Mouse (Mus musculus) heart, postnatal 0 days (tissue): ENCODE data around the gene Ncam1. TPM values are rescaled to one million over a fixed set of nuclear protein-coding genes. Genes with fewer than 3 reads are reported as not detected.

Experiments
- ATAC-seq: fragments of 200-750 bp; cut with Nextera tagmentation; 2 replicates; pipeline ENCODE4 v1.8.0; 2017; ENCODE audit warnings: low read depth, moderate number of reproducible peaks, moderate library complexity; ENCODE audit not compliant: insufficient read depth
- DNase-seq: peaks from one replicate; pipeline ENCODE4 v3.0.0-alpha.2; 2016; ENCODE audit warnings: low spot score
- H3K27ac ChIP-seq: fragments of 300-500 bp; sonication (generic); 2 replicates; pipeline ENCODE4 v1.5.1; 2014; ENCODE audit warnings: low read depth, mild to moderate bottlenecking
- H3K27me3 ChIP-seq: fragments of 300-500 bp; sonication (generic); 2 replicates; pipeline ENCODE4 v1.6.1; 2014; ENCODE audit warnings: low read length, mixed read lengths; ENCODE audit not compliant: control insufficient read depth, insufficient read depth
- H3K36me3 ChIP-seq: fragments of 300-500 bp; sonication (generic); replicated peaks from 2 replicates; pipeline ENCODE4 v1.6.1; 2014; ENCODE audit warnings: low read length, mixed read lengths; ENCODE audit not compliant: control insufficient read depth, insufficient read depth
- H3K4me1 ChIP-seq: fragments of 300-500 bp; sonication (generic); 2 replicates; pipeline ENCODE4 v1.6.1; 2014; ENCODE audit warnings: antibody characterized with exemption; ENCODE audit not compliant: control insufficient read depth, insufficient read depth
- H3K4me2 ChIP-seq: fragments of 300-500 bp; sonication (generic); 2 replicates; pipeline ENCODE4 v1.6.1; 2014; ENCODE audit warnings: low read depth, mild to moderate bottlenecking, low read length, moderate library complexity
- H3K4me3 ChIP-seq: fragments of 300-500 bp; sonication (generic); 2 replicates; pipeline ENCODE4 v1.5.1; 2014; ENCODE audit warnings: low read depth, low read length
- H3K9ac ChIP-seq: fragments of 300-500 bp; sonication (generic); replicated peaks from 2 replicates; pipeline ENCODE4 v1.6.1; 2014; ENCODE audit warnings: low read depth, low read length, mixed read lengths
- H3K9me3 ChIP-seq: fragments of 300-500 bp; sonication (generic); replicated peaks from 2 replicates; pipeline ENCODE4 v1.6.1; 2016; ENCODE audit warnings: low read length; ENCODE audit not compliant: control insufficient read depth
- CTCF ChIP-seq: IDR thresholded peaks from 2 replicates; pipeline ENCODE4 v1.5.1; 2016; ENCODE audit warnings: antibody characterized with exemption, control low read depth, low read depth
- EP300 ChIP-seq: IDR thresholded peaks from 2 replicates; pipeline ENCODE4 v1.6.1; 2016; ENCODE audit warnings: antibody characterized with exemption, low read depth
- WGBS: fragments of 180-500 bp; shearing (Covaris S2); extraction: QIAGEN DNeasy Blood & Tissue Kit; methylation state at CpG from one replicate; pipeline ENCODE4 v1.1.7; 2014; 5-methylcytosine and 5-hydroxymethylcytosine counted together
- polyA plus RNA-seq: library from polyadenylated mRNA; unstranded; fragments of >200 nt; fragmentation: Nextera tagmentation; extraction: Ambion mirVana; gene quantifications from 2 replicates; pipeline ENCODE4 v1.2.1, GENCODE M21; 2015
- total RNA-seq: library from RNA; depleted of rRNA; stranded (reverse); fragments of >200 nt; gene quantifications from 2 replicates; pipeline ENCODE4 v1.2.3, GENCODE M21; 2014; ENCODE audit warnings: low replicate concordance

Ncam1 gene
- total and polyA plus RNA-seq, 2 experiments from 2014 or later: 91.4 to 154 TPM

- H3K4me2 ChIP-seq: no peak overlapping the region
These were observed 47.3 kb downstream of the Ncam1 start for GRCm38 (mm10) chr9:49751466-49751865.

GRCm38 (mm10) chr9:49746176-49746575 lies 52.5 kb downstream of the Ncam1 start:
- peaks cover 25% of the 10 kb centered on the region for H3K4me1 ChIP-seq
- DNase-seq (no peak), ATAC-seq (no peak)
- no peak overlapping the region for H3K27ac ChIP-seq
- H3K4me3 ChIP-seq: no peak overlapping the region
- no peaks in the 10 kb centered on the region for H3K36me3 ChIP-seq
- no peak for TF ChIP-seq EP300
- no peak for TF ChIP-seq CTCF
- 76% methylated on average over 2 of the region's 2 CpGs for WGBS
- H3K27me3 ChIP-seq: no peaks in the 10 kb centered on the region
- H3K4me2 ChIP-seq: no peak overlapping the region
- H3K9me3 ChIP-seq: no peaks in the 10 kb centered on the region
- H3K9ac ChIP-seq: no peak overlapping the region

More at GRCm38 (mm10) chr9:49751466-49751865, 47.3 kb downstream of the Ncam1 start:
- TF ChIP-seq CTCF (no peak), EP300 (no peak)
- Histone ChIP-seq H3K9ac (no peak overlapping the region), H3K4me1 (peaks cover 28% of the 10 kb centered on the region), H3K4me3 (no peak overlapping the region), H3K27ac (no peak overlapping the region), H3K27me3 (no peaks in the 10 kb centered on the region), H3K9me3 (no peaks in the 10 kb centered on the region), H3K36me3 (no peaks in the 10 kb centered on the region)
- ATAC-seq: no peak
- no peak for DNase-seq
- WGBS: 58% methylated on average over 6 of the region's 6 CpGs

- Histone ChIP-seq H3K9ac (no peak overlapping the region), H3K4me3 (no peak overlapping the region), H3K9me3 (no peaks in the 10 kb centered on the region), H3K36me3 (no peaks in the 10 kb centered on the region), H3K27me3 (no peaks in the 10 kb centered on the region), H3K4me2 (no peak overlapping the region), H3K27ac (no peak overlapping the region), H3K4me1 (peaks cover 25% of the 10 kb centered on the region)
- no peak for DNase-seq
- TF ChIP-seq EP300: no peak
- no peak for TF ChIP-seq CTCF
- ATAC-seq: no peak
- WGBS: 53% methylated on average over 4 of the region's 4 CpGs
These were observed 53.0 kb downstream of the Ncam1 start for GRCm38 (mm10) chr9:49745696-49746095.

- no peak for TF ChIP-seq EP300
- no peak for TF ChIP-seq CTCF
- H3K9me3 ChIP-seq: no peaks in the 10 kb centered on the region
- ATAC-seq (no peak), DNase-seq (no peak)
- H3K9ac ChIP-seq: no peak overlapping the region
- no peaks in the 10 kb centered on the region for H3K36me3 ChIP-seq
- no peak overlapping the region for H3K4me2 ChIP-seq
- no peaks in the 10 kb centered on the region for H3K27me3 ChIP-seq
- peaks cover 25% of the 10 kb centered on the region for H3K4me1 ChIP-seq
- H3K4me3 ChIP-seq: no peak overlapping the region
- WGBS: 35% methylated on average over 2 of the region's 2 CpGs
- H3K27ac ChIP-seq: no peak overlapping the region
These were observed 54.4 kb downstream of the Ncam1 start for GRCm38 (mm10) chr9:49744286-49744685.

GRCm38 (mm10) chr9:49739935-49740334 lies 58.8 kb downstream of the Ncam1 start:
- Histone ChIP-seq H3K4me3 (no peak overlapping the region), H3K9ac (no peak overlapping the region), H3K27ac (no peak overlapping the region), H3K4me1 (peaks cover 23% of the 10 kb centered on the region), H3K4me2 (no peak overlapping the region), H3K27me3 (no peaks in the 10 kb centered on the region), H3K9me3 (no peaks in the 10 kb centered on the region), H3K36me3 (no peaks in the 10 kb centered on the region)
- DNase-seq (no peak), ATAC-seq (no peak)
- no peak for TF ChIP-seq EP300
- 79% methylated on average over 6 of the region's 6 CpGs for WGBS

- ATAC-seq (no peak), DNase-seq (no peak)
- H3K4me2 ChIP-seq: no peak overlapping the region
- H3K4me1 ChIP-seq: peaks cover 18% of the 10 kb centered on the region
- 86% methylated on average over 1 of the region's 1 CpGs for WGBS
- no peaks in the 10 kb centered on the region for H3K36me3 ChIP-seq
- H3K9ac ChIP-seq: no peak overlapping the region
- H3K9me3 ChIP-seq: no peaks in the 10 kb centered on the region
- no peaks in the 10 kb centered on the region for H3K27me3 ChIP-seq
- no peak overlapping the region for H3K27ac ChIP-seq
- TF ChIP-seq CTCF (no peak), EP300 (no peak)
- no peak overlapping the region for H3K4me3 ChIP-seq
These were observed 60.2 kb downstream of the Ncam1 start for GRCm38 (mm10) chr9:49738546-49738945.
